Mouse (Mus musculus) cerebellum, adult 2 months (tissue): ENCODE results near the gene Slc15a3. TPM values are rescaled to one million over a fixed set of nuclear protein-coding genes. Genes with fewer than 3 reads are reported as not detected.

Experiments
- DNase-seq, 2 experiments: peaks; one replicate each; pipeline ENCODE4 v3.0.0; 2021
- H3K27ac ChIP-seq: fragments of 200-500 bp; 2 replicates; pipeline ENCODE4 v1.5.1; 2012; ENCODE audit warnings: low read length, control low read depth, inconsistent platforms; ENCODE audit not compliant: insufficient read depth
- H3K27me3 ChIP-seq: fragments of 200-500 bp; 2 replicates; pipeline ENCODE4 v1.6.1; 2012; ENCODE audit warnings: inconsistent platforms, mild to moderate bottlenecking, low read length, moderate library complexity; ENCODE audit not compliant: control insufficient read depth, insufficient read depth
- H3K4me1 ChIP-seq: fragments of 200-500 bp; 2 replicates; pipeline ENCODE4 v1.6.1; 2011; ENCODE audit warnings: low read length; ENCODE audit not compliant: control insufficient read depth, insufficient read depth
- H3K4me3 ChIP-seq: fragments of 200-500 bp; replicated peaks from 2 replicates; pipeline ENCODE3; 2011; ENCODE audit warnings: mild to moderate bottlenecking, low read depth, low read length, control low read depth; ENCODE audit not compliant: insufficient read depth
- CTCF ChIP-seq: fragments of 200-500 bp; IDR thresholded peaks from 2 replicates; pipeline ENCODE4 v1.5.1; 2011; ENCODE audit warnings: low read depth, mild to moderate bottlenecking, control low read depth, low read length, moderate library complexity, borderline replicate concordance; ENCODE audit not compliant: insufficient read depth
- POLR2A ChIP-seq: fragments of 200-500 bp; IDR thresholded peaks from 2 replicates; pipeline ENCODE4 v1.6.1; 2011; ENCODE audit warnings: low read length, control low read depth, borderline replicate concordance; ENCODE audit not compliant: insufficient read depth
- WGBS: fragments of 180-500 bp; shearing (Covaris S2); methylation state at CpG from one replicate; pipeline ENCODE4 v1.1.7; 2018; 5-methylcytosine and 5-hydroxymethylcytosine counted together
- polyA plus RNA-seq: library from polyadenylated mRNA; depleted of rRNA; stranded (reverse); fragments of >200 nt; gene quantifications from 2 replicates; pipeline ENCODE4 v1.2.3, GENCODE M21; 2012

Gene Slc15a3
- polyA plus RNA-seq, 1 experiment, result 0.62 TPM

GRCm38 (mm10) chr19:10866351-10866750, 26.8 kb downstream of the Slc15a3 start:
- DNase-seq, result peak; percentile 76 to 77
- no peaks in the 10 kb centered on the region for H3K27me3 ChIP-seq
- H3K4me3 ChIP-seq, result peak overlapping the region; percentile 99
- H3K27ac ChIP-seq, result peak overlapping the region; percentile 72
- 15% methylated on average over 13 of the region's 13 CpGs for WGBS
- H3K4me1 ChIP-seq, result peaks cover 34% of the 10 kb centered on the region
- no peak for TF ChIP-seq CTCF
- TF ChIP-seq POLR2A, result no peak

DNA sequence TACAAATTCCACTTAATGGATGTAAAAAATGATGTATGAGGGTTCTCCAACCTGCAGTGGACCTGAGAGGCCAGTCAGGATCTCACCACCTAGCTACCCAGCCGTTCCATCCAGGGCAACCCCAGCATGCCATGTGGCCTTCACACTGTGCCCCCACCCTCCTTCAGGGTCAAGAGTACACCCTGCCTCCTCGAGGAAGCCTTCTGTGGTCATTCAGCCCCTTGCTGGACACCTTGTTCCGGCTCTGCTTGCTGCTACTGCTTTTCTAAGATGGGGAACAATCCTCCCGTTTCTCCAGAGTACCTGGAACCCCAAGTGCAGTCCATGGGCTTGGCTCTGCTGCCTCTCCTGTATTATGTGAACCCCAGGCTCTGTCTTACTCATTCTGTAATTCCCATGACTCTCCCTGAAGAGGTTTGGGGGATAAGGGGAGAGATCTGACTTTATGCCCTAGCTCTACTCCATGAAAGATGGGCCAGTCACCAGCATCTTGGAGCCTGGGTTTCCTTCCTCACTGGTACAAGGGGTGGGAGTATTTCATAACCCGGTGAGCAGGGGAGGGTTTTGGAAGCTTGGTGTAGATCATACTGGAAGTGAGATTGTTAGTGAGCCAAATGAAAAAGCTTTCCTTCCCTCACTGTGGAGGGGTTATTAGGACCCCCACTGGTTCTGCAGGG, 28.6 kb downstream of the Slc15a3 start:
- Histone ChIP-seq H3K4me1 (peaks cover 46% of the 10 kb centered on the region), H3K27me3 (no peaks in the 10 kb centered on the region), H3K4me3 (peak overlapping the region; percentile 99), H3K27ac (peak overlapping the region; percentile 91)
- peak in 1 of 2 experiments; percentile 56 for DNase-seq
- WGBS, result 2% methylated on average over 5 of the region's 5 CpGs
- no peak for TF ChIP-seq CTCF
- no peak for TF ChIP-seq POLR2A

- under 1% methylated on average over 17 of the region's 17 CpGs for WGBS
- Histone ChIP-seq H3K4me1 (peaks cover 40% of the 10 kb centered on the region), H3K27me3 (no peaks in the 10 kb centered on the region), H3K4me3 (peak overlapping the region; percentile 99), H3K27ac (peak overlapping the region; percentile 91)
- TF ChIP-seq POLR2A, result no peak
- TF ChIP-seq CTCF, result no peak
- DNase-seq, result peak; percentile 53 to 71
Observed at GRCm38 (mm10) chr19:10868623-10869141, 29.2 kb downstream of the Slc15a3 start.

- Histone ChIP-seq H3K4me1 (peaks cover 42% of the 10 kb centered on the region), H3K27me3 (no peaks in the 10 kb centered on the region), H3K27ac (peak overlapping the region; percentile 91), H3K4me3 (peak overlapping the region; percentile 99)
- DNase-seq, result peak; percentile 93 to 94
- no peak for TF ChIP-seq CTCF
- TF ChIP-seq POLR2A, result peak; percentile 97
- under 1% methylated on average over 43 of the region's 43 CpGs for WGBS
Observed at GRCm38 (mm10) chr19:10869241-10869885, 29.8 kb downstream of the Slc15a3 start.

DNA sequence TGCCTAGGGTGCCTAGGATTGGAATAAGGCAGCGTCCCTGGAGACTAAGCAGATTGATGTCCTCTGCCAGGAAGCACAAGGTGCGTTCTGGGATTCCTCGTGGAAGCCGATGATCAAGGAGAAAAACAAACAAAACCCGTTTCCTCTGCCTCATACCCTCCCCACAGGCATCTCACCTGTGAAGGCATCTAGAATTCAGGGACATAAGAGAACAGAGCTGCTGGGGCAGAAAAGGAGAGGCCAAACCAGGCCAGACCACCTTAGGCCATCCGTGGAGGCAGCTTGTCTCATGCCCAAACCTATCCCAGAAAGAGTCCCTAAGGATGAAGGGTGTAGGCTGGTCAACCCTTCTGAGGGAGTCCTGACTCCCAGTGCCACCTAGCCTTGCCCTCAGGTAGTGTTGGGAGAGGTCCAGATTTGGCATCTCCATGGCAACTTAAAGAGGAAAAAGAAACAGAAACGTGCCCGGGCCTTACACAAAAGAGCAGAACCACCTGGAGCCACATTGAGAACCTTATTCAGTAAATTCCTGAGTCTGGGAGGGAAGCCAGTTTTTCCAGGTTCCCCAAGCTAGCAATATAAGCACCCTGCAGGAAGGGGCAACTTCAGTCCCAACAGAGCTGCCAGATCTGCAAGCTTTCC, 30.5 kb downstream of the Slc15a3 start, which contains the start of gene Tmem132a:
Gene Tmem132a (minus strand): TSS at position 55 of the 642 bp plus-strand sequence.
- Histone ChIP-seq H3K4me3 (peak within 1 kb of the TSS; percentile 99), H3K27me3 (no peaks in the 10 kb centered on the region), H3K4me1 (peaks cover 38% of the 10 kb centered on the region), H3K27ac (peak within 1 kb of the TSS; percentile 91)
- DNase-seq, result peak in 1 of 2 experiments; percentile 84
- TF ChIP-seq POLR2A (no peak; the same call in 1 of the 2 replicates), CTCF (peak; percentile 26; the same call in 1 of the 2 replicates)
- 1% methylated on average over 8 of the region's 8 CpGs for WGBS

- Histone ChIP-seq H3K4me1 (peaks cover 36% of the 10 kb centered on the region), H3K27me3 (no peaks in the 10 kb centered on the region), H3K4me3 (peak overlapping the region; percentile 14), H3K27ac (peak overlapping the region; percentile 58)
- 54% methylated on average over 3 of the region's 3 CpGs for WGBS
- TF ChIP-seq POLR2A (no peak), CTCF (no peak)
- peak in 1 of 2 experiments; percentile 45 for DNase-seq
Observed at GRCm38 (mm10) chr19:10870676-10871075, 31.1 kb downstream of the Slc15a3 start.

- DNase-seq, result peak; percentile 66 to 69
- TF ChIP-seq CTCF (no peak), POLR2A (no peak)
- H3K4me1 ChIP-seq, result peaks cover 36% of the 10 kb centered on the region
- no peaks in the 10 kb centered on the region for H3K27me3 ChIP-seq
- H3K4me3 ChIP-seq, result no peak overlapping the region
- peak overlapping the region; percentile 58 for H3K27ac ChIP-seq
- WGBS, result 19% methylated on average over 14 of the region's 14 CpGs
Observed at GRCm38 (mm10) chr19:10871328-10871961, 31.9 kb downstream of the Slc15a3 start.
